Mouse (Mus musculus): ENCODE data around the gene Katnb1. TPM values are rescaled to one million over a fixed set of nuclear protein-coding genes. Genes with fewer than 3 reads are reported as not detected.

Gene Katnb1
- polyA plus RNA-seq, 1 experiment from 2014 or later, result 35.6 TPM

- Histone ChIP-seq H3K27ac (replicated peaks) (no peak overlapping the region), H3K4me2 (replicated peaks) (no peak overlapping the region), H3K36me3 (no peaks in the 10 kb centered on the region), H3K9me3 (no peaks in the 10 kb centered on the region), H3K27me3 (no peaks in the 10 kb centered on the region), H3K9ac (replicated peaks) (no peak overlapping the region), H3K4me1 (0 out of 2 replicates have a peak, but pooled peaks cover 2% of the 10 kb centered on the region), H3K4me3 (no peak overlapping the region)
- WGBS, result 87% methylated on average over 6 of the region's 6 CpGs
- no peak for ATAC-seq (ENCODE audit: low FRiP score, low read depth)
Observed at GRCm38 (mm10) chr8:95058661-95059060, 22.3 kb upstream of the Katnb1 start.

DNA sequence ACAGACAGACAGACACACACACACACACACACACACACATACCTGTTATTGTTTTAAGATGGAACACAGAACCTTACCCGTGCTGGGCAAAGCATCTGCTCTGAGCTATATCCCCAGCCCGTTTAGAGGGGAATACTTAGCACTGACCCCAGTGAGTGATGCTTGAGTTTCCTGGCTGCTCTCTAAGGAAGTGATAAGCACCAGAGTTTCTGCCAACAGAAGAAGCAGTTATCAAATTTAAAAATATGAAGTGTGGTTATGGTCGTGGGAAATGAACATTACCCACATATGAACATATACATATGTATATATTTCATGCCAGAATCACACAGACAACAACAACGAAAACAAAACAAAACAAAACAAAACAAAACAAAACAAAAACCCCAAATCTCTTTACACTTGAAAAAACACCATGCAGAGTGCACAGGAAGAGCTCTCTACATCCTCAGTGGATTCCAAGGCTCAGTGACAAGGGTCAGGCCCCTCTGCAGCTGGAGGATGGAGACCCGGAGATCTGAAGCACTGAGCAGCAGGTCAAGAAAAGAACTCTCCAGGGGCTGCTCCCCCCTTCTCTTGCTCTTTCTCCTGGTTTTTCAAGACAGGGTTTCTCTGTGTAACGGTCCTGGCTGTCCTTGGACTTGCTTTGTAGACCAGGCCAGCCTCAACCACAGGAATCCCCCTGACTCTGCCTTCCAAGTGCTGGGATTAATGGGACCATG is 21.0 kb upstream of the Katnb1 start:
- H3K9me3 ChIP-seq, result no peaks in the 10 kb centered on the region
- H3K4me3 ChIP-seq, result no peak overlapping the region
- no peak overlapping the region for H3K9ac ChIP-seq (replicated peaks)
- H3K4me2 ChIP-seq (replicated peaks), result no peak overlapping the region
- no peak for ATAC-seq (ENCODE audit: low FRiP score, low read depth)
- WGBS, result 73% methylated on average over 6 of the region's 6 CpGs
- no peaks in the 10 kb centered on the region for H3K27me3 ChIP-seq
- 0 out of 2 replicates have a peak, but pooled peaks cover 2% of the 10 kb centered on the region for H3K4me1 ChIP-seq
- no peak overlapping the region for H3K27ac ChIP-seq (replicated peaks)
- H3K36me3 ChIP-seq, result no peaks in the 10 kb centered on the region

DNA sequence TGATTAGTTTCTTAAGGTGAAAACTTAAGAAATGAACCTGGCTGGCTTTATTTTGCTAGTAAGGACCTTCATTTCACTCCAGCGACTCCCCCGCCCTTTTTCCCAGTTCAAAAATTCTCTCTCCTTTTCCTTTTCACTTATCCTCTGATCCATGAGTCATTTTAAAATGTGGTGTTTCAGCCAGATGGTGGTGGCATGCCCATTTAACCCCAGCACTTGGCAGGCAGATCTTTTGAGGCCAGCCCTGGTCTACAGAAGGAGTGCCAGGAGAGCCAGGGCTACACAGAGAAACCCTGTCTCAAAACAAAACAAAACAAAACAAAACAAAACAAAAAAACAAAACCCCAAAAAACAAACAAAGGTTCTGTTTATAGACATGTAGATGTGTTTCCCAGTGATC is 16.5 kb upstream of the Katnb1 start:
- no peak overlapping the region for H3K9ac ChIP-seq (replicated peaks)
- no peak overlapping the region for H3K4me3 ChIP-seq
- H3K9me3 ChIP-seq, result no peaks in the 10 kb centered on the region
- no peaks in the 10 kb centered on the region for H3K36me3 ChIP-seq
- H3K27ac ChIP-seq (replicated peaks), result no peak overlapping the region
- ATAC-seq (ENCODE audit: low FRiP score, low read depth), result no peak
- 91% methylated on average over 2 of the region's 2 CpGs for WGBS
- no peak overlapping the region for H3K4me2 ChIP-seq (replicated peaks)
- no peaks in the 10 kb centered on the region for H3K4me1 ChIP-seq
- no peaks in the 10 kb centered on the region for H3K27me3 ChIP-seq

GRCm38 (mm10) chr8:95067582-95067981 is 13.4 kb upstream of the Katnb1 start:
- WGBS, result 55% methylated on average over 3 of the region's 3 CpGs

GRCm38 (mm10) chr8:95075504-95075903 is 5.5 kb upstream of the Katnb1 start:
- no peak overlapping the region for H3K4me2 ChIP-seq (replicated peaks)
- no peak overlapping the region for H3K4me3 ChIP-seq
- H3K27me3 ChIP-seq, result no peaks in the 10 kb centered on the region
- peaks cover 3% of the 10 kb centered on the region for H3K4me1 ChIP-seq
- H3K9ac ChIP-seq (replicated peaks), result no peak overlapping the region
- no peak overlapping the region for H3K27ac ChIP-seq (replicated peaks)
- H3K36me3 ChIP-seq, result no peaks in the 10 kb centered on the region
- ATAC-seq (ENCODE audit: low FRiP score, low read depth), result no peak
- no peaks in the 10 kb centered on the region for H3K9me3 ChIP-seq
- 71% methylated on average over 3 of the region's 3 CpGs for WGBS

More at GRCm38 (mm10) chr8:95067582-95067981, 13.4 kb upstream of the Katnb1 start:
- ATAC-seq (ENCODE audit: low FRiP score, low read depth), result no peak
- Histone ChIP-seq H3K9me3 (no peaks in the 10 kb centered on the region), H3K9ac (replicated peaks) (no peak overlapping the region), H3K4me2 (replicated peaks) (no peak overlapping the region), H3K27ac (replicated peaks) (no peak overlapping the region), H3K36me3 (no peaks in the 10 kb centered on the region), H3K4me1 (no peaks in the 10 kb centered on the region), H3K27me3 (no peaks in the 10 kb centered on the region), H3K4me3 (no peak overlapping the region)

- Histone ChIP-seq H3K36me3 (no peaks in the 10 kb centered on the region), H3K27ac (replicated peaks) (no peak overlapping the region), H3K9ac (replicated peaks) (no peak overlapping the region), H3K4me2 (replicated peaks) (no peak overlapping the region), H3K27me3 (no peaks in the 10 kb centered on the region), H3K9me3 (no peaks in the 10 kb centered on the region), H3K4me1 (peaks cover 3% of the 10 kb centered on the region), H3K4me3 (no peak overlapping the region)
- 82% methylated on average over 17 of the region's 17 CpGs for WGBS
- ATAC-seq (ENCODE audit: low FRiP score, low read depth), result no peak
Observed at GRCm38 (mm10) chr8:95076151-95076550, 4.8 kb upstream of the Katnb1 start.

DNA sequence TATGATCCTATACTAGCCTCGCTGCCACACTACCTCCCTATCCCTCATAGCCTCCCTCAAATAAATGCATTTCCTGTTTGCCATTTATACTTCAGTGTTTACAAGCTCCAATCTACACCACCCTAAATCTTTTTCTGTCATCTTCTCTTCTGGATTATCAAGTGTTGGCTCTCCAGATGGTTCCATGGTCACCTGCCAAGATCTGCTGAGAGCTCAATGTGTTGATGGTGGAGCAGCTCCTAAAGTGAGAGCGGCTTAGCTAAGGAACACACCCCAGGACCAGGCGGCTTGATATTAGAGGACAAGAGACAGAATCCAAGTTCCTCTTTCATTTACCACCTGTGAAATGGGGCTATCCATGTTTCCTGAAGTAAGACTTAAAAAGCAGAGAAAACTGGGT is 2.9 kb upstream of the Katnb1 start:
- no peak overlapping the region for H3K4me2 ChIP-seq (replicated peaks)
- H3K27me3 ChIP-seq, result no peaks in the 10 kb centered on the region
- H3K36me3 ChIP-seq, result no peaks in the 10 kb centered on the region
- H3K9me3 ChIP-seq, result no peaks in the 10 kb centered on the region
- WGBS, result 84% methylated on average over 3 of the region's 3 CpGs
- ATAC-seq (ENCODE audit: low FRiP score, low read depth), result no peak
- no peak overlapping the region for H3K4me3 ChIP-seq
- no peak overlapping the region for H3K9ac ChIP-seq (replicated peaks)
- H3K4me1 ChIP-seq, result peaks cover 19% of the 10 kb centered on the region
- H3K27ac ChIP-seq (replicated peaks), result no peak overlapping the region

GRCm38 (mm10) chr8:95079305-95079704 is 1.7 kb upstream of the Katnb1 start:
- no peak overlapping the region for H3K4me3 ChIP-seq
- H3K36me3 ChIP-seq, result peaks cover 9% of the 10 kb centered on the region; the same call in 1 of the 2 replicates
- H3K4me1 ChIP-seq, result peaks cover 19% of the 10 kb centered on the region
- H3K9me3 ChIP-seq, result no peaks in the 10 kb centered on the region
- no peak overlapping the region for H3K9ac ChIP-seq (replicated peaks)
- H3K27ac ChIP-seq (replicated peaks), result no peak overlapping the region
- H3K4me2 ChIP-seq (replicated peaks), result no peak overlapping the region
- WGBS, result 85% methylated on average over 4 of the region's 4 CpGs
- H3K27me3 ChIP-seq, result no peaks in the 10 kb centered on the region
- no peak for ATAC-seq (ENCODE audit: low FRiP score, low read depth)

DNA sequence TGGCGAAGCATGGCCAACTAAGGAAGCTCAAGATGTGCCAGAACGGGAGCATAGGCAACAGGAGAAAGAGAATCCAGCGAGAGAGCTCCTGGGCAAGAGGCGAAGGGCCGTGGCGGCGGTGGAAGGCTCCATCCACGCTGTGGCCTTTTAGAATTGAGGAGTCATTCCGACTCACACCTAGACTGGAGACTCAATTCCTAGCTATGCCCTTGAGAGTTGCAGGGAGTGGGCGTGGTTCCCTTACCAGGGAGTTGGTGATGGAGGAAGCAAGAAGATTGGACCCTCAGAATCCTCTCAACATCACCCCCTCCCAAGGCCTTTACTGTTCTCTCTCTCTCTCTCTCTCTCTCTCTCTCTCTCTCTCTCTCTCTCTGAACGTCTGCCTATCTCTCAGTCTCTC is 664 bp downstream of the Katnb1 start:
- Histone ChIP-seq H3K27me3 (no peaks in the 10 kb centered on the region), H3K4me3 (peak overlapping the region; percentile 85), H3K36me3 (peaks cover 21% of the 10 kb centered on the region), H3K9ac (replicated peaks) (peak overlapping the region; percentile 82), H3K4me2 (replicated peaks) (peak overlapping the region; percentile 97), H3K4me1 (peaks cover 19% of the 10 kb centered on the region), H3K9me3 (no peaks in the 10 kb centered on the region), H3K27ac (replicated peaks) (peak overlapping the region; percentile 68; the same call in 1 of the 2 replicates)
- ATAC-seq (ENCODE audit: low FRiP score, low read depth), result no peak
- WGBS, result 9% methylated on average over 11 of the region's 11 CpGs

GRCm38 (mm10) chr8:95084261-95084660 is 3.3 kb downstream of the Katnb1 start:
- WGBS, result 93% methylated on average over 4 of the region's 4 CpGs
- H3K9ac ChIP-seq (replicated peaks), result no peak overlapping the region
- H3K27me3 ChIP-seq, result no peaks in the 10 kb centered on the region
- peaks cover 47% of the 10 kb centered on the region for H3K36me3 ChIP-seq
- peaks cover 19% of the 10 kb centered on the region for H3K4me1 ChIP-seq
- H3K27ac ChIP-seq (replicated peaks), result no peak overlapping the region
- no peak overlapping the region for H3K4me3 ChIP-seq
- ATAC-seq (ENCODE audit: low FRiP score, low read depth), result no peak
- no peak overlapping the region for H3K4me2 ChIP-seq (replicated peaks)
- H3K9me3 ChIP-seq, result no peaks in the 10 kb centered on the region

GRCm38 (mm10) chr8:95084744-95085431 is 3.9 kb downstream of the Katnb1 start:
- Histone ChIP-seq H3K4me2 (replicated peaks) (no peak overlapping the region), H3K9me3 (no peaks in the 10 kb centered on the region), H3K4me3 (no peak overlapping the region), H3K36me3 (peaks cover 52% of the 10 kb centered on the region), H3K27me3 (no peaks in the 10 kb centered on the region), H3K9ac (replicated peaks) (no peak overlapping the region), H3K27ac (replicated peaks) (no peak overlapping the region), H3K4me1 (peaks cover 19% of the 10 kb centered on the region)
- no peak for ATAC-seq (ENCODE audit: low FRiP score, low read depth)
- 92% methylated on average over 10 of the region's 10 CpGs for WGBS

DNA sequence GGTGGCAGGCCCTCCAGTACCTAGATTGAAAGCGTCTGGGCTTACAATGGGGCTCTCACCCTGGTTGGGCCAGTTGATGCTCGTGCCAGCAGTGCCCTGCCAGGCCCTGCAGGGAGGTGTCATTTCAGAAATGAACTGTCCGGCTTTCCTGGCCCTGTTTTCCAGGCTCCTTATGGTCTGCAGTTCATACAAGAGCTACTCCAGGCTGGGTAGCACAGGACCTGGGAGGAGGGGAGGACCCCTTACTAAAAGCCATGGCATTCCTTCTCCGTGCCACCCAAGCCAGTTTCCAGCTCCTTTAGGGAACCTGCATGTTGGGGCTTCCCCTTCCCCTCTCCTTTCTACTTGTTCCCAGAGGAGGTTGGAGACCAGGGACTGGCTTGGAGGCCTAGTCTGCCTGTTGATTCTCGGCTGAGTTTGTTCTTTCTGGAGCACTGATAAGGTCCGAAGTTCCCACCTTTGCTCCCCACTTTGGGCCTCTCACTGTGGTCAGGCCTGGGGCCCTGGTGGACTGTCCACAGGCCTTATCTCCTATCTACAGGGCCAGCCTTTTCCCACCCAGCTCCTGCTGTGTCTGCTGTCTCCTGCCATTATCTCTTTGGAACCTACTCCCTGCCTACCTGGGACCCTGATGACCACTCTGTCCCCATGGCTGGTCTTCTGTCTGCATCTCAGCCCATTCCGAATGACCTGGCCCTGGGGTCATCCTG is 4.6 kb downstream of the Katnb1 start:
- Histone ChIP-seq H3K36me3 (peaks cover 59% of the 10 kb centered on the region), H3K27me3 (no peaks in the 10 kb centered on the region), H3K27ac (replicated peaks) (no peak overlapping the region), H3K4me3 (no peak overlapping the region), H3K9ac (replicated peaks) (no peak overlapping the region), H3K4me1 (peaks cover 16% of the 10 kb centered on the region), H3K4me2 (replicated peaks) (no peak overlapping the region), H3K9me3 (no peaks in the 10 kb centered on the region)
- ATAC-seq (ENCODE audit: low FRiP score, low read depth), result no peak
- WGBS, result 87% methylated on average over 7 of the region's 7 CpGs
